Mouse (Mus musculus) midbrain, embryonic 11.5 days (tissue): ENCODE data around the gene Stx18. TPM values are rescaled to one million over a fixed set of nuclear protein-coding genes. Genes with fewer than 3 reads are reported as not detected.
A peak's percentile ranks its signal among the peaks of the same experiment; 100 is the strongest.

ENCODE experiments used
- ATAC-seq: fragments of 200-750 bp; cut with Nextera tagmentation; 2 replicates; pipeline ENCODE4 v1.8.0; 2017; ENCODE audit warnings: moderate TSS enrichment, moderate library complexity; ENCODE audit not compliant: low FRiP score
- DNase-seq: peaks from one replicate; pipeline ENCODE4 v3.0.0; 2015; ENCODE audit warnings: low spot score; ENCODE audit errors: missing footprints
- H3K27ac ChIP-seq: fragments of 300-500 bp; sonication (generic); 2 replicates; pipeline ENCODE4 v1.5.1; 2014; ENCODE audit warnings: low read depth, low read length
- H3K27me3 ChIP-seq: fragments of 300-500 bp; sonication (generic); 2 replicates; pipeline ENCODE4 v1.6.1; 2014; ENCODE audit warnings: mild to moderate bottlenecking, low read length, moderate library complexity, mixed read lengths; ENCODE audit not compliant: control insufficient read depth, insufficient read depth
- H3K36me3 ChIP-seq: fragments of 300-500 bp; sonication (generic); 2 replicates; pipeline ENCODE4 v1.6.1; 2014; ENCODE audit warnings: mild to moderate bottlenecking, low read length, moderate library complexity, mixed read lengths; ENCODE audit not compliant: control insufficient read depth, insufficient read depth
- H3K4me1 ChIP-seq: fragments of 300-500 bp; sonication (generic); 2 replicates; pipeline ENCODE4 v1.6.1; 2014; ENCODE audit warnings: low read length; ENCODE audit not compliant: control insufficient read depth, insufficient read depth
- H3K4me2 ChIP-seq: fragments of 300-500 bp; sonication (generic); 2 replicates; pipeline ENCODE4 v1.6.1; 2014; ENCODE audit warnings: mild to moderate bottlenecking, moderate library complexity
- H3K4me3 ChIP-seq: fragments of 300-500 bp; sonication (generic); 2 replicates; pipeline ENCODE4 v1.5.1; 2014; ENCODE audit warnings: low read depth, low read length
- H3K9ac ChIP-seq: fragments of 300-500 bp; sonication (generic); 2 replicates; pipeline ENCODE4 v1.6.1; 2014; ENCODE audit warnings: low read length
- H3K9me3 ChIP-seq: fragments of 300-500 bp; sonication (generic); 2 replicates; pipeline ENCODE4 v1.6.1; 2016; ENCODE audit warnings: low read length; ENCODE audit not compliant: control insufficient read depth
- WGBS: fragments of 180-500 bp; shearing (Covaris S2); extraction: QIAGEN DNeasy Blood & Tissue Kit; methylation state at CpG from one replicate; pipeline ENCODE4 v1.1.7; 2014; 5-methylcytosine and 5-hydroxymethylcytosine counted together
- polyA plus RNA-seq: library from polyadenylated mRNA; unstranded; fragments of >200 nt; fragmentation: Nextera tagmentation; extraction: Ambion mirVana; gene quantifications from 2 replicates; pipeline ENCODE4 v1.2.1, GENCODE M21; 2014

Stx18 gene
- polyA plus RNA-seq, 1 experiment from 2014 or later: 48.6 TPM

DNA sequence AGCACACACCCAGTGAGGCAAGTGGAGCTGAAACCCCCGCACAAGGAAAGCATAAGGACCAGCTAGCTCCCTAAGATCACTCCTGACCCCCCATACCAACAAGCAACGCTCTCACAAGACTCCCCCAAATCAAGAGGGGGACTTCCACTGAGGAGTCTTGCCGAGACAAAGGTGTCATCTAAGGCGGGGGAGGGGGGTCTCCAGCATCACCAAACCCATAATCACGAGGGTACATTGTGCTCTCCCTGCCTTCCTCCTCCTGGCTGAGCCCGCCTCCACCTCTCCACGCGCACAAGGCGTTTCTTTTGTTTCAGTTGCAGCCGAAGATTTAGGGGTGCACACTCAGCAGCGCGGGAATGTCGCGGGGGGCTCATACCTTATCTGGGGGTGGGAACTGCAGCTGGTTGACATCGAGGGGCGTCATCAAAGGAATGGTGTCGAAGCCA lies 120.0 kb downstream of the Stx18 start:
- H3K4me1 ChIP-seq: peaks cover 8% of the 10 kb centered on the region; the same call in 1 of the 2 replicates
- peaks cover 14% of the 10 kb centered on the region; the same call in 1 of the 2 replicates for H3K27me3 ChIP-seq
- H3K9me3 ChIP-seq: no peaks in the 10 kb centered on the region; the same call in 1 of the 2 replicates
- H3K4me2 ChIP-seq: peak overlapping the region; percentile 86
- ATAC-seq: peak; percentile 60
- H3K4me3 ChIP-seq: peak overlapping the region; percentile 85
- peak overlapping the region; percentile 61 for H3K27ac ChIP-seq
- H3K9ac ChIP-seq: peak overlapping the region; percentile 97
- DNase-seq: peak; percentile 96
- H3K36me3 ChIP-seq: peaks cover 23% of the 10 kb centered on the region
- 3% methylated on average over 17 of the region's 17 CpGs for WGBS

- peak overlapping the region; percentile 61 for H3K27ac ChIP-seq
- no peaks in the 10 kb centered on the region; the same call in 1 of the 2 replicates for H3K9me3 ChIP-seq
- under 1% methylated on average over 79 of the region's 79 CpGs for WGBS
- H3K36me3 ChIP-seq: peaks cover 20% of the 10 kb centered on the region
- H3K27me3 ChIP-seq: peaks cover 14% of the 10 kb centered on the region; the same call in 1 of the 2 replicates
- DNase-seq: peak; percentile 96
- H3K4me3 ChIP-seq: peak overlapping the region; percentile 85
- H3K4me1 ChIP-seq: peaks cover 8% of the 10 kb centered on the region; the same call in 1 of the 2 replicates
- peak overlapping the region; percentile 86 for H3K4me2 ChIP-seq
- peak overlapping the region; percentile 97 for H3K9ac ChIP-seq
- peak; percentile 71 for ATAC-seq
Observed at GRCm38 (mm10) chr5:38158947-38159633, 120.5 kb downstream of the Stx18 start.

DNA sequence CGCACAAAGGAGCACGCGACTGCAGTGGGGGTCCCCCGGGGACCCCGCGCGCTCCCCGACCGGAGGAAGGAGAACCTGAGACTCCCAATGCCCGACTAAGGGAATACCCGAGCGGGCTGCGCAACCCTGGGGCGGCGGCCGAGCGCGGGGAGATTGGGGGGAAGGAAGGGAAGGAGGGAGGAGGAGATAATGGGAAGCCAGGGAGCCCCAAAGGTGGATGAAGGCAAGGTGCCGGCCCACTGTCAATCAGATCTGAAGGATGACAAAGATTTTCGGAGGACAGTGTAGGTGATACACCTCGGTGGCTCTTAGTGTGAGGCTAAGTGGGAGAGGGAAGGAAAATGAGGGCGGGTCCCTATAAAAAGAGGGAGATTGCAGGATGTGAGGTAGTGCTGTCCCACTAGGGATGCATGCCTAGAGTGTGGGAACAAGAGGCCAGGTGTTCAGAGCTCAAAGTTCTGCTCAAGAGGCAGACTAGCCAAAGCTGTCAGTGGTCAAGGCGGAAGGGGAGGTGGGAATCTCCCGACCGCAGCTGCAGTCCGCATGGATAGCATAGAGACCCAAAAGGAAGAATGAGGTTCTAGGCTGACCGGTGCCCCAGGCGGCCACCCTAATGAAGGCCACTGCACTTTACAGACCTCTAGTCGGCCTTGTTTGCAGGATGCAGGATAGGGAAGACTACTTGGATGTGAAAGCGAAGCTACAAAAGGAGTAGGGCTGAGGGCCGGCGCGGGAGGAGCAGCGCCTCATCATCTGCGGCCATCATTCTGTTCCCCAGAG lies 121.3 kb downstream of the Stx18 start, which contains the start of gene Nsg1:
Gene Nsg1, minus strand, starts transcription at position 274 of the 780 bp plus-strand sequence.
- Histone ChIP-seq H3K27ac (peak within 1 kb of the TSS; percentile 61), H3K4me3 (peak within 1 kb of the TSS; percentile 85), H3K9me3 (no peaks in the 10 kb centered on the region), H3K27me3 (peaks cover 14% of the 10 kb centered on the region; the same call in 1 of the 2 replicates), H3K9ac (peak within 1 kb of the TSS; percentile 97), H3K36me3 (peaks cover 12% of the 10 kb centered on the region), H3K4me2 (peak within 1 kb of the TSS; percentile 86), H3K4me1 (peaks cover 8% of the 10 kb centered on the region; the same call in 1 of the 2 replicates)
- peak; percentile 62 for ATAC-seq
- 5% methylated on average over 35 of the region's 35 CpGs for WGBS
- DNase-seq: peak; percentile 93

- Histone ChIP-seq H3K4me3 (no peak overlapping the region), H3K9me3 (no peaks in the 10 kb centered on the region), H3K9ac (no peak overlapping the region), H3K4me1 (no peaks in the 10 kb centered on the region), H3K4me2 (no peak overlapping the region), H3K27me3 (no peaks in the 10 kb centered on the region), H3K27ac (no peak overlapping the region), H3K36me3 (no peaks in the 10 kb centered on the region)
- no peak for DNase-seq
- 83% methylated on average over 11 of the region's 11 CpGs for WGBS
- no peak for ATAC-seq
Observed at GRCm38 (mm10) chr5:38168497-38168896, 130.0 kb downstream of the Stx18 start.

DNA sequence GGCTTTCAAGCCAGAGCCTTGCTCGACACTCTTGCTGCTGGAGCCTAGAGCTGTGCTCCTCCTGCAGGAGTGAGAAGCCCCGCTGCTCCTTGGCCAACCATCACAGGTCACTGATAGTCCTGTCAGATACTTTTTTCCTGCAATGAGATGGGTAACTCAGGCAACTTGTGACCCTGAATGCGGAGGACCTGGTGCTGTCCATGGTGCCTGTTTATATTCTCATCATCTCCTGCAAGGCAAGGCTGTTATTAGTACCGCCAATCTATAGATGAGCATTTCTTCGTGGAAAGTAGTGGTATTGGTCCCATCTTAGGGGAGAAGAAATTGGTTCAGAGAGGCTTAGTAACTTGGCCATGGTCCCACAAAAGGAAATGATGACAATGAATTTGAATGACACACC lies 135.2 kb downstream of the Stx18 start:
- Histone ChIP-seq H3K27ac (no peak overlapping the region), H3K9me3 (no peaks in the 10 kb centered on the region), H3K27me3 (no peaks in the 10 kb centered on the region), H3K36me3 (no peaks in the 10 kb centered on the region), H3K4me1 (no peaks in the 10 kb centered on the region), H3K4me3 (no peak overlapping the region), H3K4me2 (no peak overlapping the region), H3K9ac (no peak overlapping the region)
- DNase-seq (no peak), ATAC-seq (no peak)
- WGBS: 58% methylated on average over 5 of the region's 5 CpGs

DNA sequence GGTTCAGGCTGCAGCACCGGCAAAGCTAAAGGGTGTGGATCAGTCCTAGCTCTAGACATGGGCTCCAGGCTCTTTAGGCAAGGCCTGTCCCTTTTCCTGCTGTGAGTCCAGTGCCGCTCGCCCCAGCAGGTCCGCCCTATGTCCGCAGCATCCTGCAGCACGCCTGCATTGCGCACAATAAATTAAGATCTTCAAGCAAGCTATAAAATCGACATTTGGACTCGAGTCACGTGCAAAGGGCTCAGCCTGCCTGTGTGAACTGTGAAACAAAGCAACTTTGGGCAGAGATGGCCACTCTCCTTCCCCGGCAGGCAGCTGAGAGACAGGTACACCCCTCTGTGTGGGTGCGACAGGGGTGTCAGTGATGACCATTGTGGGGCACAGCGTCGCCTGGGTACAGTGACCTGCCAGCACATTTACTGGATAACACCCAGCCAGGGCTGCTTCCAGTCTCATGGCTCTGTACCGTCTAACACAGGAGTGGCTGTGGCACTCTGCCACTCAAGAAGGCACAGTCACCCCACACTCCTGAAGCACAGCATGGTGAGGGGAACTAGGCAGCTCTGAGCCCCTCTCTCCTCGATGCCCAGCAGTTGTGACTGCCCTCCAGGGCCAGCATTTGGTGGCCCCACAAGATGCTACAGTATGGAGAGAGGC lies 135.8 kb downstream of the Stx18 start:
- Histone ChIP-seq H3K27ac (no peak overlapping the region), H3K9me3 (no peaks in the 10 kb centered on the region), H3K4me1 (no peaks in the 10 kb centered on the region), H3K4me2 (no peak overlapping the region), H3K4me3 (no peak overlapping the region), H3K36me3 (no peaks in the 10 kb centered on the region), H3K9ac (no peak overlapping the region), H3K27me3 (no peaks in the 10 kb centered on the region)
- ATAC-seq: no peak
- no peak for DNase-seq
- 83% methylated on average over 16 of the region's 16 CpGs for WGBS

DNA sequence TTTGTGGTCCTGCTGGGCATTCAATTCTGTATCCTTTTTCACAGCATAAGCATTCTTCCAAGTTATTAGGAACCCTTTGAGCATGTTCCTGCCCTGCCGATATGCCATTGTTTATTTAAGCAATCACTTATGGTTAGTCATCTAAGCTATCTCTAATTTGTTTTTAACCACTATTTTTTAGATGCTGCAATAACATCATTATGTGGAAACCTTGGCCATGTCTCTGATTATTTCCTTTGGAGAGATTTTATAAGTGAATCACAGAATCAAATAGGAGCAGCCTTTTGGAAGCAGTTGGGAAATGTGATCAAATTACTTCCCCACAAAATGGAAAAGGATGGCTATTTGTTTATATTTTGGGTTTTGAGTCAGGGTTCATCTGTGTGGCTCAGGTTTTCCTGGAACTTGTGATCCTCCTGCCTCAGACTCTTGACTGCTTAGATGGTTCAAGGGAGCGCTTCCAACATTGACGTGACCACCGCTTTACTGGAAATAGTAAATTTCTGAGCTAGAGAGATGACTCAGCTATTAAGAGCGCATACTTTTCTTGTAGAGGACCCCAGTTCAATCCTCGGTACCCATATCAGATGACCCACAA lies 146.2 kb downstream of the Stx18 start:
- H3K4me3 ChIP-seq: no peak overlapping the region
- ATAC-seq: no peak
- H3K27ac ChIP-seq: no peak overlapping the region
- no peaks in the 10 kb centered on the region for H3K27me3 ChIP-seq
- no peaks in the 10 kb centered on the region for H3K9me3 ChIP-seq
- DNase-seq: no peak
- no peak overlapping the region for H3K9ac ChIP-seq
- WGBS: 87% methylated on average over 6 of the region's 6 CpGs
- H3K4me2 ChIP-seq: no peak overlapping the region
- no peaks in the 10 kb centered on the region for H3K4me1 ChIP-seq
- no peaks in the 10 kb centered on the region for H3K36me3 ChIP-seq

DNA sequence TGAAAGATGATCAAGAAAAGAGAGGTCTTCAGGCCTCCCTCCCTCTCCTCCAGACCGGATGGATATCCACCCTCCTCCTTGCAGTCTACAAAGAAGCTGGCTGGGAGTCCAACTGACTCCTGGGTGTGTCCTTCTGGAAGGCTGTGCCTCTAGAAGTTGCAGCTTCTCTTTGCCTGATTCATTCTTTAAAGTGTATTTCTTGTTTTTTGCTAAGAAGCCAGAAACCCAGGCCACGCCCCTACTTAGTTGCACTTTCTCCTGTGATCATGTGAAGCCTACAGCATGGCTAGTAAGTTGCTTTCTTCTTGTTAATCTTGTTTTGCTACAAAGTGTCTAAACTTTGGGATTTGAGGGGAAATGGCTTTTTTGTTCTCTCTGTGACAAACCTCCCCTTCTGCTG lies 148.5 kb downstream of the Stx18 start:
- no peaks in the 10 kb centered on the region for H3K9me3 ChIP-seq
- no peak overlapping the region for H3K27ac ChIP-seq
- no peaks in the 10 kb centered on the region for H3K36me3 ChIP-seq
- ATAC-seq (no peak), DNase-seq (no peak)
- no peak overlapping the region for H3K4me2 ChIP-seq
- 87% methylated on average over 2 of the region's 2 CpGs for WGBS
- no peaks in the 10 kb centered on the region for H3K27me3 ChIP-seq
- no peaks in the 10 kb centered on the region for H3K4me1 ChIP-seq
- no peak overlapping the region for H3K9ac ChIP-seq
- H3K4me3 ChIP-seq: no peak overlapping the region
